Mouse (Mus musculus) heart, adult 18-20 months (tissue): Measurements from ENCODE around the gene Ggnbp2. TPM values are rescaled to one million over a fixed set of nuclear protein-coding genes. Genes with fewer than 3 reads are reported as not detected.
"Not testable (repeated sequence)": the region's sequence is repeated elsewhere in the genome, so short reads cannot be mapped to it uniquely, and the experiment has no call there.

Experiments
- DNase-seq, 2 experiments: peaks; one replicate each; pipeline ENCODE4 v3.0.0; 2021 to 2022; ENCODE audit warnings: mixed read lengths in 1 of 2
- total RNA-seq, 2 experiments: library from RNA; stranded (reverse); gene quantifications; 2 replicates each; pipeline ENCODE4 v1.2.3; 2021

Ggnbp2 gene
- total RNA-seq, 2 experiments from 2014 or later, result 53.9 to 57.9 TPM

GRCm38 (mm10) chr11:84879772-84880464 lies 9.3 kb upstream of the Ggnbp2 start, which contains the start of the genes Myo19 and Pigw:
Myo19 (plus strand) TSS chr11:84880148.
Pigw (minus strand) TSS chr11:84880285.
- peak; percentile 83 to 89 for DNase-seq

GRCm38 (mm10) chr11:84879007-84879771 lies 8.6 kb upstream of the Ggnbp2 start:
- DNase-seq, result no peak

GRCm38 (mm10) chr11:84876020-84876419 lies 5.4 kb upstream of the Ggnbp2 start:
- DNase-seq, result not testable (repeated sequence)

GRCm38 (mm10) chr11:84873042-84873833 lies 2.6 kb upstream of the Ggnbp2 start:
- no peak for DNase-seq

GRCm38 (mm10) chr11:84871548-84872069 lies 992 bp upstream of the Ggnbp2 start:
- DNase-seq, result no peak

- no peak for DNase-seq
Measured at GRCm38 (mm10) chr11:84871046-84871445, 429 bp upstream of the Ggnbp2 start.

- peak; percentile 91 to 94 for DNase-seq
Measured at GRCm38 (mm10) chr11:84869537-84870232, 932 bp downstream of the Ggnbp2 start.

- DNase-seq, result no peak
Measured at GRCm38 (mm10) chr11:84868786-84869259, 1.8 kb downstream of the Ggnbp2 start.

- no peak for DNase-seq
Measured at GRCm38 (mm10) chr11:84867586-84867985, 3.0 kb downstream of the Ggnbp2 start.

- DNase-seq, result no peak
Measured at GRCm38 (mm10) chr11:84865268-84865667, 5.3 kb downstream of the Ggnbp2 start.

- DNase-seq, result no peak
Measured at GRCm38 (mm10) chr11:84855285-84855684, 15.3 kb downstream of the Ggnbp2 start.

GRCm38 (mm10) chr11:84847475-84848090 lies 23.0 kb downstream of the Ggnbp2 start:
- DNase-seq, result no peak

- no peak for DNase-seq
Measured at GRCm38 (mm10) chr11:84846741-84847474, 23.7 kb downstream of the Ggnbp2 start.

GRCm38 (mm10) chr11:84839330-84839729 lies 31.3 kb downstream of the Ggnbp2 start:
- no peak for DNase-seq

- DNase-seq, result not testable (repeated sequence)
Measured at GRCm38 (mm10) chr11:84829495-84829894, 41.1 kb downstream of the Ggnbp2 start.

GRCm38 (mm10) chr11:84828516-84829399 lies 41.9 kb downstream of the Ggnbp2 start, which contains the start of gene Dhrs11:
Dhrs11 (minus strand) TSS chr11:84828994.
- DNase-seq, result peak; percentile 97

GRCm38 (mm10) chr11:84827901-84828503 lies 42.6 kb downstream of the Ggnbp2 start:
- DNase-seq, result peak; percentile 49 to 57

- DNase-seq, result peak in 1 of 2 experiments; percentile 34
Measured at GRCm38 (mm10) chr11:84827492-84827891, 43.1 kb downstream of the Ggnbp2 start.

GRCm38 (mm10) chr11:84826185-84826584 lies 44.4 kb downstream of the Ggnbp2 start:
- DNase-seq, result peak; percentile 80 to 89
